Mouse (Mus musculus) cerebellum, adult 18-20 months (tissue): Measurements from ENCODE around the gene Ell.

Source experiments
- DNase-seq, 2 experiments: peaks; one replicate each; pipeline ENCODE4 v3.0.0; 2021

The Ell gene

GRCm38 (mm10) chr8:70600473-70601270 is 61.4 kb downstream of the Ell start:
- DNase-seq = no peak

GRCm38 (mm10) chr8:70601271-70601649 is 62.0 kb downstream of the Ell start:
- DNase-seq = peak; percentile 79

- DNase-seq = no peak
Measured at GRCm38 (mm10) chr8:70602139-70602811, 63.0 kb downstream of the Ell start.

- DNase-seq = no peak
Measured at GRCm38 (mm10) chr8:70604558-70604957, 65.3 kb downstream of the Ell start.

GRCm38 (mm10) chr8:70605871-70606779 is 66.9 kb downstream of the Ell start:
- no peak for DNase-seq

- DNase-seq = peak in 1 of 2 experiments; percentile 41
Measured at GRCm38 (mm10) chr8:70606780-70607602, 67.7 kb downstream of the Ell start.

- no peak for DNase-seq
Measured at GRCm38 (mm10) chr8:70607603-70607897, 68.3 kb downstream of the Ell start.

GRCm38 (mm10) chr8:70607898-70608748 is 68.9 kb downstream of the Ell start:
- DNase-seq = peak in 1 of 2 experiments; percentile 78

- DNase-seq = no peak
Measured at GRCm38 (mm10) chr8:70608749-70609367, 69.6 kb downstream of the Ell start, which contains the start of gene Ssbp4. Gene Ssbp4 (minus strand): TSS chr8:70608872.

- peak in 1 of 2 experiments; percentile 49 for DNase-seq
Measured at GRCm38 (mm10) chr8:70609368-70609848, 70.2 kb downstream of the Ell start.

- peak; percentile 45 to 55 for DNase-seq
Measured at GRCm38 (mm10) chr8:70609849-70610795, 70.9 kb downstream of the Ell start.

- peak; percentile 74 to 83 for DNase-seq
Measured at GRCm38 (mm10) chr8:70610796-70611771, 71.8 kb downstream of the Ell start.

GRCm38 (mm10) chr8:70611849-70612248 is 72.6 kb downstream of the Ell start:
- peak; percentile 87 to 89 for DNase-seq

- DNase-seq = no peak
Measured at GRCm38 (mm10) chr8:70613763-70614162, 74.5 kb downstream of the Ell start.

GRCm38 (mm10) chr8:70614469-70614868 is 75.2 kb downstream of the Ell start:
- no peak for DNase-seq

GRCm38 (mm10) chr8:70615281-70615680 is 76.0 kb downstream of the Ell start:
- DNase-seq = no peak

- no peak for DNase-seq
Measured at GRCm38 (mm10) chr8:70615894-70616293, 76.6 kb downstream of the Ell start, which contains the start of gene Lrrc25. Gene Lrrc25 (plus strand): TSS chr8:70616155.

- no peak for DNase-seq
Measured at GRCm38 (mm10) chr8:70616645-70617044, 77.4 kb downstream of the Ell start.
